Mouse (Mus musculus) mesoderm, embryonic 11.5 days (tissue): ENCODE data around the gene Plcg2.

Experiments used
- DNase-seq: peaks from one replicate; pipeline ENCODE4 v3.0.0-alpha.2; 2012; ENCODE audit warnings: low read depth, low spot score

The Plcg2 gene

DNA sequence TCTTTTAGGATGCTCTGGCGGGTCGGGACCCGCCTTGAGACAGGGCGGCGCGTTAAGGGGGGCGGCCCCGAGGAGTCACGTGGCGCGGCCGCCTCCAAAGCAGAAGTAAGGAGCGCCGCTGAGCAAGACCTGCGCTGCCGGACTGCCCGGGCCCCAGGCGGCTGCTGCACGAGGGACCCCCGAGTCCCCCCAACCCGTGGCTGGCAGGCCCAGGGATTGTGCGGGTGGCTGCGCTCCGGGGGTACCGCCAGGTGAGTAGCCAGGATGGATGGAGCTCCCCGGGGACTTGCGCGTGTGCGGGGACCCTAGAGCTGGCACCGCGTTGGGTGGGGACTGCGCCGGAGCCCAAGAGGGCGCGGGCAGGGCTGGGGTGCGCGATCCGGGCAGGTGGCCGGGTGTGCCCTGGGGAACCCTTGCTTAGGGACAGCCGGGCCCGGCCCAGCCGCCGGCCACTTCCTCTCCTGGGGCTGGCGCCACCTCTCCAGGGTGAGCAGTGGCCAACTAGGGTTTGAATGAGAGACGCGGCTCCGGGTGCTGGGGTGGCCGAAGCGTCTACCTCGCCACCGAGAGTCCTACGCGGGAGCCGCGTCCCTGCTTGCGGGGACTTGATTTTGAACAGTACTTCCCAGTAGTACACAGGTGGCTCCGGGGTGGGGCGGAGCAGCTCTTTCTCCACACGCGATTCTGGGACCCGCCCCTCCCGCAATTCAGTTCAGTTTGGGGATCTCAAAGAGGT, at the start of gene Plcg2:
Gene Plcg2 (plus strand): TSS at position 113 of the 736 bp plus-strand sequence.
- peak; percentile 30 for DNase-seq

DNA sequence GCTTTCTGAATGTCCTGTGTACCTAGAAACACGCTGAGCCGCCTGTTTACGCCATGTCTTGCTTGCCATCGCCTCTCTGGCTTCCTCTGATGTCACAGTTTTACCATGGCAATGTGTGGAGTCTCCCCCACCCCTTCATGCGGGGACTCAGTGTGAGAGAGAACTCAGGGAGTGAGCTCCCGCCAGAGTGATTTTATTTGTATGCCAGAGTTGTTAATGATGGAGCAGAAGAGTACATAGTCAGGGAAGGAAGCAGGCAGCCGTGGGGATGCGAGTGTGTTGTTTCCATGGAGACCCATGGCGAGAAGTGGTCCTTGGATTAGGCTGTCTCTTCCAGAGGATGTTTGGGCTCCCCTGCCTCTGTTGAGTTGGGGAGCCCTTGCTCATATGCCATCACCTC, 47.0 kb upstream of the Plcg2 start:
- DNase-seq: no peak

DNA sequence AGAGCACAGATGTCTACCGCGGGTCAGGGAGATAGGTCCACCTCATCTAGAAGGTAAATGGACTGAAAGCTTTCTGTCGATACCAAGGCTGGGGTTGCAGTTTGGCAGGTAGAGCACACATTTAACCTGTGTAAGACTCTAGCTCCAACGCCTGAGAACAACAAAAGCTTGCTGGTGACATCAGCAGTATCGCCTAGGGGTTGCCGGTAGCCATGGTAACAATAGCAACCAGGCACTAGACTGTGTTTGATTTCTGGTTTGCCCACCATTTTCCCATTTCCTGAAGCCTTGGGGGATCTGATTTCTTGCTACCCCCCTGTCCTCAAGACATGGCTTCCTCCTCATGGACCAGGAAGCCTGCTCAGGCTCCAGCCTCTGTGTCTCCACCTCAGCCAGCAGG, 44.1 kb upstream of the Plcg2 start:
- DNase-seq: no peak

DNA sequence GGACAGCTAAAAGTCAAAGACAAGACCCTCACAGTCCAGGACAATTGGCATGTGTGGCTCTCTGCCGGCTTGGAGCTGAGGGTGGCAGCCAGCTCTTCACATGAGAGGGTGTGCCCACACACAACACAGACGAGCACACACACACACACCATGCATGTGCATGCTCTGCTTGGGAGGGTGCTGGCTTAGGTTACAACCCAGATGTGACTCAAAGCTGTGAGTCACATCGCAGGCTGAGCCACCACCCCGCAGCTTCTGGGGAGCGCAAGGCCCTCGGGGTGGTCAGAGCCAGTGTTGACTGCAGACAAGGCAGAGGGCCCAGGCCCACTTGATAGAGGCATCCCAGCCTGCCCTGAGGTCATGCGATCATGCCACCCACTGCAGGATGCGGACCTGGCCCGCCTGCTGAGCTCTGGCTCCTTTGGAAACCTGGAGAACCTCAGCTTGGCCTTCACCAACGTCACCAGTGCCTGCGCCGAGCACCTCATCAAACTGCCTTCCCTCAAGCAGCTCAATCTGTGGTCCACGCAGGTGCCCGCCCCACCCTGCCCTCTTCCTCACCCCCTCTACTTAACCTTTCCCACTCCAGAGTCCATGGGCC, 43.5 kb upstream of the Plcg2 start:
- DNase-seq: no peak

DNA sequence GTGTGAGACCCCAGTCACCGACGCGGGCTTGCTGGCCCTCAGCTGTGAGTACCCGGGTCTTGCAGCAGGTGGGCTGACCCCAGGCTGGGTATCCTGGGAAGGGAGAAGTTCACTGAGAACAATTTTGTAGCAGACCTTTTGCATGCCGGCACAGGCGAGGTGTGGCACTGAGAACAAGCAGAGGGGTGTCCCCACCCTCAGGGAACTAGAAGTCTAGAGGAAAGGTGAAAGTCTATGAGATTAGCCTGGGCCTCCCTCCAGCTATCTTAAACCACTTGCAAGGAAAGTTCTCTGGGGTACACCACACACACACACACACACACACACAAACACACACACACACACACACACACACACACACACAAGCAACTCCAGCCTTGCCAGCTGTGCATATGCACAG, 42.4 kb upstream of the Plcg2 start:
- DNase-seq: no peak

DNA sequence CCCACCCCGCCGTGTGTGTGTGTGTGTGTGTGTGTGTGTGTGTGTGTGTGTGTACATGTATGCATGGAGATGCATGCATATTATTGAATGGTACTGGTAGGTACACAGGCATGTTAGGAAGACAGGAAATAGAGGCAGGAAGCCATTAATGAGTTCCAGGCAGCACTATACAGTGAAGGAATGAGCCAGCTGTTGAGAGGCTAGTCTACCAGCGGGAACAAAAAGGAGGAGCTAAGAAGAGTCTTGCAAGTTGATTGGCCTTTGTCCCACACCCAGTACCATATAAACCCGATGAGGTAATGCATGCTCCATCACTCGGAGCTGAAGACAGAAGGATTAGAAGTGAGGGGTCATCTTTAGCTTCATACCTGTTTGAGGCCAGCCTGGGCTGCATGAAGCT, 39.7 kb upstream of the Plcg2 start:
- no peak for DNase-seq

DNA sequence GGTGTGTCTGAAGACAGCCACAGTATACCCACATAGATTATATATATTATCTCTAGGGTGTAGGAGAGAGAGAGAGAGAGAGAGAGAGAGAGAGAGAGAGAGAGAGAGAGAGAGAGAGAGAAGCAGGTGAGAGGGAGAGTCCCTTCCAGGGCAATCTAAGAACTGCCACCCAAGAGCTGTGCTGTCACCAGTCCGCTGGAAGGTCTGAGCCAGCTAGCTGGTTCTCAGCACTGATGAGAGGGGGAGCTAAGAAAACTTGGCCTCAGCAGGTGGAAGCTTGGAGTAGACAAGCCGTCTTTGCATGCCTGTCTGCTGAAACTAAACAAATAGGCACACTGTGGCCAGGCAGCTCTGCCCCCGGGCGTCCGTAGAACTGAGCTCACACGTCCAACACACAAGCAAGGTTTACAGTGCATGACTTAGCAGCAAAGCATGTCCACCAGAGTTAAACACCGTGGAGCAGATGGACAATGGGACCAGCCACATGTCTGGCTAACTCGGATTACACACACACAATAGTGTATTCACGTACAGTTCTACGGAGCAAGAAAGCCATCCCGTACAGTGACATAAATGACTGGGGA, 35.3 kb upstream of the Plcg2 start:
- DNase-seq: no peak

DNA sequence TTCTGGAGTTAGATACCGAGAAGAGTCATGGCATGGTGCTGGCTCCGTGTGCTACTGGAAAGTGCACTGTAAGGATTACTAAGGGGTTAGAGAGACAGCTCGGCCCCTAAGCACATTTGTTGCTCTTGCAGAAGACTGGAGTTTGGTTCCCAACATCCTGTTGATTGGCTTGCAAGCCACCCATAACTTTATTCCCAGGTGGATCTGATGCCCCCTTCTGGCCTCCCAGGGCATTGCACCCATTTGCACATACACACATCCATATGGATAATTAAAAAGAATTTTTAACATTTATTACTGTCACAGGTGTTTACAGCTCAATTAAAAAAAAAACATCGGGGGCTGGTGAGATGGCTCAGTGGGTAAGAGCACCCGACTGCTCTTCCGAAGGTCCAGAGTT, 33.6 kb upstream of the Plcg2 start:
- no peak for DNase-seq

DNA sequence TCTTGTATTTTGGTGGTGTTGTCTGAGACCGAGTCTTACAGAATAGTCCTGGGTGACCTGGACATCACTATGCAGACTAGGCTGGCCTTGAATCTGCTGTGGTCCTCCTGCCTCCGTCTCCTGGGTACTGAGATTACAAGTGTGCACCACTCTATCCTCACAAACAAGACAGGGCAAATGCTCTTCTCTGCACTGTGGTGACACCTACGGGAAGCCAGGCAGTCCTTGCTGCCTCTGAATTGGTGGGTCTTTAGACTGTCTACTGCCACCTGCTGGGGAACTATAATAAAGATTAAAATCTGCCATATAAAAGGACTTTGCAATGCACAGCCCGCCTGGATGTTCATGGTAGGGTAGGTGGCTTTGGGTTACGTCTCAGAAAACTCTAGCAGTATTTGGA, 32.8 kb upstream of the Plcg2 start:
- DNase-seq: peak; percentile 82

DNA sequence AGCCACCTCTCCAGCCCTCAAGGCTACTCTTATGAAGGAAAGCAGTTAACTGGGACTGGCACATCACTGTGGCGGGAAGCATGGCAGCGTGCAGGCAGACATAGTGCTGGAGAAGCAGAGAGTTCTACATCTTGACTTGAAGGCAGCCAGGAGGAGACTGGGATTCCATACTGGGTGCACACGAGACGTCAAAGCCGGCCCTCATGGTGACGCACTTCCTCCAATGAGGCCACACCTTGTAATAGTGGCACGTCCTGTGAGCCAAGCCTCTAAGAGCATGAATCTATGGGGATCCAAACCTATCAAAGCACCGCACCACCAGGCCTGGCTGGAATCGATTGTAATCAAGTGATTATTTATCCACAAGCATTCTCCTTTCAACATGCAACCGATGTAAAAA, 30.6 kb upstream of the Plcg2 start:
- no peak for DNase-seq

DNA sequence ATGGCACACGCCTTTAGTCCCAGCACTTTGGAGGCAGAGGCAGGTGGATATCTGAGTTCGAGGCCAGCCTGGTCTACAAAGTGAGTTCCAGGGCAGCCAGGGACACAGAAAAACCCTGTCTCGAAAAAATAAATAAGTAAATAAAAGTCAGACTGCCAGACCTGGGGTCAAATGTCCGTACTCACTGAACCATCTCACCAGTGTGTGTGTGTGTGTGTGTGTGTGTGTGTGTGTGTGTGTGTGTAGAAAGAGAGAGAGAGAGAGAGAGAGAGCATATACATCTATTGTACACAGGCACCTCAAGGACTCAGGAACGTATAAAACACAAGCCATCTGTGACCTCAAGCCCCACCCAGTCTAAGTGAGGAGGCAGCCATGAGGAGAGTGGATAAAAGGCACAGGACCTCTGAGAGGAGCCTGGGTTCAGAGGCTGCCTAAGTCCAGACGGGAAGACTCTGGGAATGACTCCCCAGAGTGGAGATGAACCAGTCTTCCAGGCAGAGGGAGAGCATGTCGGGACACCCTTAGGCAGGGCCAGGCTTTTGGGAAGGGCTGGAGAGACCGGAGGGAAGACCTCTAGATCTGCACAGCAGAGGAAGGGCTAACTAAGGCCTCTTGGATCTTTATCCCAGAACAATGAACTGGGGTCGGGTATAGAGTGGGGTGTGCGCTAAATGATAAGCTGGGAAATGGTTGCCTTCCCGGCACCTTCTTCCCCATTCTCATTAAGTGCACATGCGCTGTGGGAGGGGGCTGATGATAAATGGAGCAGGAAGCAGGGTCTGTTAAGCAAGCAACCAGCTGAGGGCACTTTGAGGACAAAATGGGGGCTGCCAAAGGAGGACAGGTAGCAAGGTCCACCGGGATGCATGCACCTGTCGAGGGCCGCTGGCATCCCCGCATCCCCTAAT, 28.4 kb upstream of the Plcg2 start:
- no peak for DNase-seq

DNA sequence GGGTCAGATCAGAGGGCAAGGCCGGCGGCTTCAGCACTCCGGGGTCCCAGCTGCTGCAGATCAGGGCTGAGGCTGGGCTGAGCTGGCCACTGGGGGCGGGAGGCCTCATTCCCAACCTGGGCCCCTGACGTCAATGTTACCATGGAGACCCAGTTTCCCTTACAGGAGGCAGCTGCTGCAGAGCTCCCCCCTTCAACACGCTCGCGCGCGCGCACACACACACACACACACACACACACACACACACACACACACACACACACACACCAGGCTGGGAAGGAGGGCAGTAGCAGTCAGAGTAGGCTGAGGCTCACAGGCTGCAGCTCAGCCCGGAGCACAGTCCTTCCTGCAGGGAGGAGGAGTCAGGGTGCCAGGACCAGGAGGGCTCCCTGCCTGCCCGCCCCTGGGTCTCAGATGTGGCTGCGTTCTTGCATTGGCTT, 27.7 kb upstream of the Plcg2 start:
- DNase-seq: peak; percentile 91

DNA sequence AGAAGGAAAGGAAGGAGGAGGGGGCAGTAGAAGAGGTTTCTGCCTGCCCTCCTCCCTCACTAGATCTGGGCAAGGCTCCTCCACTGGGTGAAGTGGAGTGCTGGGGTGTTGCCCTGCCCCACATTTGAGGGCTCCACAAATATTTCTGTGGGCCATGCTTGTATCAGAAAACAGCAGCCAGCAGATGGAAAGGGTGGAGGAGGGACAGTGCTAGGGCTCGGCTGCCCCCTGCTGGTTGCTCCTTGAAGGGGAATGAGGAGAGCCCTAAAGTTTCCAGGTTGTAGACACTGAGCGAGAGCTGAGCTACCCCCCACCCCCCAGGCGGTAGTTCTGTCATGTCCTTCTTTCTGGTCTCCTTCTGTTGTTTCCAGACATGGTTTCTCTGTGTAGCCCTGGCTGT, 26.9 kb upstream of the Plcg2 start:
- peak; percentile 73 for DNase-seq

DNA sequence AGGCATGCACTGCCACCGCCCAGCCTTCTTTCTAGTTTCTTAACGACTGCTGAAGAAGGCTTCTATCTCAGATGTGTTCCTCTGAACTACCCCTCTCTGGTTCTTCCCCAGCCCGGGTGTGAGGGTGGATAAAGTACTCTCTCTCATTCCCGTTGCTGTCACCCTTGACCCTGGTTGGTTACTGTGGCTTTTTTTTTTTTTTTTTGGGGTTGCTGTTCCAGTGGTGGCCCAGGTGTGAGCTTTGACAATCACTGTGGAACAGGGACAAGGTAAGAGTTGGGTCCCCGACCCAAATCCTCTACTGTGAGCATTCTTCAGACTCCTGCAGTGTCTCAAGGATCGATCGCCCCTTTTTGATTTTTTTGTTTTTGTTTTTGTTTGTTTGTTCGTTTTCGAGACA, 26.4 kb upstream of the Plcg2 start:
- DNase-seq: no peak

DNA sequence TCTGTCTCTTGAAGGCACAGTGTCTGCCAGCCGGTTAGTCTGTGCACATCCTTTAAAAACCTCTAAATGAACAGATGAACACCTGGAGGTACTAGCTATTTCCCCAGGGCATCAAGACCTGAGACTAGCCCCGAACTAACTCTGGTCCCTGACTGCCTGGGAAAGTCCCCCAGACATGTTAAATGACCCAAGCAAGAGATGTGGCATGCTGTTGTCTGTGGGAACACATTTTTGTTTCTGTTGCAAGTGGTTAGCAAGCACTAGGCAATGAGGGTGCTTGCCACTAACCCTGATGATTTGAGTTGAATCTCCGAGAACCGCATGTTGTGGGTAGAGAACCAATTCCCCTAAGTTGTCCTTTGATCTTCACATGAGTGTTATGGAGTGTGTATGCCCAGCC, 25.8 kb upstream of the Plcg2 start:
- no peak for DNase-seq

DNA sequence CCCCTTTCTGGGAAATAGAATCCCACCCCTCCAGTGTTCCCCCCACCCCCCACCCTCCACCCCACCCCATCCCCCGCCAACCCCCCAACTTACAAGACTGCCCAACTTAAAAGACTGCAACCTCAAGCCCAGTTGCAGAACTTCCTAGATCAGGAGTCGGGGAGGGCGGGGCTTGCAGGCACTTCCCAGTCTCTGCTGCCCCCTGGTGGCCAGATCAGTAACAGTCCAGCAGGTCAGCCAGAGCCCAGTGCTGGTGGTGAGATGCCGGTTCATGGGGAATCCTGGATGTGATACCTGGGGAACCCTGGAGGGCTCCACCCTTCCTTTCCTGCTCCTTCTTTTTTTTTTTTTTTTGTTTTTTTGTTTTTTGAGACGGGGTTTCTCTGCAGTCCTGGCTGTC, 23.1 kb upstream of the Plcg2 start:
- DNase-seq: peak; percentile 92

DNA sequence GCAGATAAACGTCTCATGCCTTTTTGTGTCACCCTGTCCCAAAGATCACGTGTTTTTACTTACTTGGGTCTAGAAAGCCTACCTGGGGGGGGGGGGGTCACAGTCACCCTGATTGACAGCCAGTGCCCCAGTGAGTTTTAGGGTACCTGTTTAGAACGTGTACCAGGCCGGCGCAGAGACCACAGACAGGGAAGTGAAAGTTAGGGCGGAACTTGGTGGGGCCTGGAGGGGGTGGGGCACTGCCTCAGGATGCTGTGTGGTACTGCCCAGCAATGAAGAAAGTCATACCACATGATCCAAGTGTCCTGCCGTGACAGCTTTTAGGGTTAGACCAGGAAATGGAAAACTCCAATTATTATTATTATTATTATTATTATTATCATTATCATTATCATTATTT, 22.3 kb upstream of the Plcg2 start:
- DNase-seq: no peak

DNA sequence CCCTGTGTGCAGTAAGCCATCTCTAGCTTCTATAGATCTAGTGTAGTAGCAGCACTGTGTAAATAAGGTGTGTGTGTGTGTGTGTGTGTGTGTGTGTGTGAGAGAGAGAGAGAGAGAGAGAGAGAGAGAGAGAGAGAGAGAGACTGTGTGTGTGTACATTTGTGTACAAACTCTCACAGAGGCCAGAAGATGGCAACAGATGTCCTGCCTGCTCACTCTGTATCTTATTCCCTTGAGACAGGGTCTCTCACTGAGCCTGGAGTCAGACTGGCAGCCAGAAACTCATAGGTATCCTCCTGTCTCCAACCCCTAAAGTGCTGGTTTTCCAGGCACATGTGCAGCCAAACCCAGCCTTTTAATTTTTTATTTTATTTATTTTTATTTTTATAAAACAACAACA, 20.0 kb upstream of the Plcg2 start:
- DNase-seq: no peak

DNA sequence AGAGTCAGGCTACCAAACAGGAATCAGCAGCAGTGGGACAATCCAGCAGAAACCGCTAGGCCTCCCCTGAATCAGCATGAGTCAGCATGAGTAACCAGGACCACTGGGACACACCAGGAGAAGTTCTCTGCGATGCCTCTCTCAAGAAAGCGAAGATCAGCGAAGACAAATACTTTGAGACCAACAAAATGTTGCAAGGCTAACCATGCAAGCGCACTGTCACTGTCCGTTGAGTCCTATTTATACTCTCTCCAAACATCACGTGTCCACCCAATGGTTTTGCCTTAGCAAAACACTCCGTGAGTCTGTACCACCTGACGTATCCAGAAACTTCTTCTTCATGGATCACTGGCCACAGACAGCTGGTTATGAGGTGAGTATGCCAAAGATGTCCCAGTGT, 18.1 kb upstream of the Plcg2 start:
- DNase-seq: no peak

DNA sequence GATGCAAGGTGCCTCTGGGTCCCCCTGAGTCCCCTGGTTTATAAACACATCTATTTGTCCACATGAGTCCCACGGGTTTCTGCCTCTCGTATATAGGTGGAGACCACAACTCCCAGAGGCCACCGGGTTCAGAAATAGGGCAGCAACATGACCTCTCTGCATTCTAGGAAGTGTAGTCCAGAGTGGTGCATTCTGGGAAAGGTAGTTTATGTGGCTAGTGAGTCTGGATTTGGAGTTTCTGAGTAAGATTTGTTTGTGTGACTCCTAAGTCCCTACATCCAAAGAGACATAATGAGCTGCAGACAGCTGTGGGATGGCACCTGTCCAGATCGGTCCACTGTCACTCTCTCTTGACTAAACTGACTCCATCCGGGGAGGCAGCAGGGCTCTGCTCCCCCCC, 17.6 kb upstream of the Plcg2 start:
- no peak for DNase-seq

DNA sequence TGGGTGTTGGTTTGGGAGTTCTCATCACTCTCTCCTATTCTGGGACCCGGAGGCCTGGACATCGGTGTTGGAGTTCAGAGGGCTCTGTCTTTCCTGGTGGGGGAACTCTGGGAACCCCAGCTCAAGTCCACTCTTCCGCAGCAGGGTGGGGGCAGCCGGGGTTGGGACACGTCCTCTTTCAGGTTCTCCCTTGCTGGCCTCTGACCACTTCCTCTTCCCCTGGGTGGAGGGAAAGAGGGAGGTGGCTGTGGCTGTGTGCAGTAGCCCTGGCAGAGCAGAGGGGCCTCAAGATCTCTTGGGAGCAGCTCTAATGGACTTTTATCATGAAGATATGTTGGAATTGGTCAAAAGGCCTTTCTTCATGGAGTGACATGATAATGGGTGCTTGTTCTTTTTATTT, 16.3 kb upstream of the Plcg2 start:
- no peak for DNase-seq

DNA sequence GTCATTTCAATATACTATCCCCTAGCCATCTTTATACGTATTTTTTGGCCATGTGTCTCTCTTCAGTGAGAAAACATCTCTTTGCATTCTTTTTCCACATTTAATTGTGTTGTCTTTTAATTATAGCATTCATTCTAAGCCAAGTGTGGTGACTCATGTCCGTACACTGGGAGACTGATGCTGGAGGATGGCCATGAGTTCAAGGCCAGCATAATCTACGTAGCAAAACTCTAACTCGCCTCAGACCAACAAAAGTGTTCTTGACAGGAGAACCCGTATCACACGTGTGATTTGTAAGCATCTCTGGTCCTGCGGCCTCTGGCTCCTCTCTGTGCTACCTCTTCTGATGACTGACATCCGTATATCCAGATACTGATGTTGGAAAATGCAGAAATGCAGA, 13.4 kb upstream of the Plcg2 start:
- DNase-seq: no peak
